ENCODE assay signal across 8 mouse cellular contexts in genomic region chr3:87030855-87031254, GRCm38 (mm10). TPM values are rescaled to one million over a fixed set of nuclear protein-coding genes. Genes with fewer than 3 reads are reported as not detected.
DNase-seq lines count a peak whose midpoint lies in the region; ATAC-seq lines count a peak whose summit lies in the region.

No protein-coding gene starts in this region.

- no peak overlapping the region for H3K9ac ChIP-seq in intestine, embryonic 14.5 days (ENCODE audit: low read length)
- no peak overlapping the region for H3K9ac ChIP-seq in intestine, embryonic 16.5 days (ENCODE audit: low read depth, low read length)

- H3K9me3 ChIP-seq in intestine, embryonic 14.5 days (ENCODE audit: control insufficient read depth, low read length): no peaks in the 10 kb centered on the region
- H3K9me3 ChIP-seq in intestine, embryonic 16.5 days (ENCODE audit: control insufficient read depth, low read length): no peaks in the 10 kb centered on the region

- no peak overlapping the region for H3K4me3 ChIP-seq in intestine, embryonic 14.5 days (ENCODE audit: low read depth, low read length)
- H3K4me3 ChIP-seq in intestine, embryonic 16.5 days (ENCODE audit: low read length): no peak overlapping the region

- H3K4me1 ChIP-seq in intestine, embryonic 14.5 days (replicated peaks; ENCODE audit: control insufficient read depth, insufficient read depth, low read length): no peaks in the 10 kb centered on the region
- H3K4me1 ChIP-seq in intestine, embryonic 16.5 days (ENCODE audit: control insufficient read depth, insufficient read depth, low read length): no peaks in the 10 kb centered on the region

- no peak overlapping the region for H3K4me2 ChIP-seq in intestine, embryonic 14.5 days (ENCODE audit: low read length)
- no peak overlapping the region for H3K4me2 ChIP-seq in intestine, embryonic 16.5 days (ENCODE audit: low read depth, low read length)

- no peak overlapping the region for H3K27ac ChIP-seq in intestine, embryonic 14.5 days (ENCODE audit: low read depth)
- no peak overlapping the region for H3K27ac ChIP-seq in intestine, embryonic 16.5 days (ENCODE audit: low read length)

- ATAC-seq in intestine, embryonic 14.5 days (replicated peaks; ENCODE audit: low FRiP score, low TSS enrichment, low read depth): no peak
- ATAC-seq in intestine, embryonic 16.5 days: no peak

- no peaks in the 10 kb centered on the region for H3K36me3 ChIP-seq in intestine, embryonic 14.5 days (ENCODE audit: control insufficient read depth, insufficient read depth, low read length)
- H3K36me3 ChIP-seq in intestine, embryonic 16.5 days (ENCODE audit: control insufficient read depth, insufficient read depth, low read length): no peaks in the 10 kb centered on the region

- WGBS in intestine, embryonic 14.5 days: 20% methylated on average over 6 of the region's 6 CpGs
- 21% methylated on average over 6 of the region's 6 CpGs for whole genome bisulfite sequencing in intestine, embryonic 16.5 days

- peak; percentile 74 for DNase-seq in intestine, embryonic 14.5 days (ENCODE audit: low spot score)
- DNase-seq in adrenal gland, adult 2 months: peak; percentile 60
- peak; percentile 78 for DNase-seq in embryo, embryonic 11 days
- peak; percentile 9 to 44 for DNase-seq in heart, adult 9 months (ENCODE audit: low spot score in 2 of 2)
- DNase-seq in layer of hippocampus, postnatal 14 days (ENCODE audit: low spot score in 2 of 2): peak; percentile 62 to 83
- DNase-seq in mesoderm, embryonic 11.5 days (ENCODE audit: low read depth, low spot score): peak; percentile 75
- DNase-seq in spleen, postnatal 14 days (ENCODE audit: low spot score in 2 of 2): peak; percentile 19 to 41

- H3K27me3 ChIP-seq in intestine, embryonic 14.5 days (replicated peaks; ENCODE audit: control insufficient read depth, insufficient read depth, low read length): no peaks in the 10 kb centered on the region
- H3K27me3 ChIP-seq in intestine, embryonic 16.5 days (replicated peaks; ENCODE audit: control insufficient read depth, insufficient read depth, low read length): no peaks in the 10 kb centered on the region

RNA-seq across cellular contexts. Expression of gene Cd1d1, which starts 31.6 kb away (rescaled TPM):
- 40.8 and 42.4 TPM in 2 replicates for polyA plus RNA-seq in intestine, embryonic 14.5 days (2014; fragmentation: Nextera tagmentation; extraction: Ambion mirVana)
- 30.0 and 30.5 TPM in 2 replicates for polyA plus RNA-seq in intestine, embryonic 16.5 days (2015; fragmentation: Nextera tagmentation; extraction: Ambion mirVana)
- 100 to 1,000 TPM in 1 of 2 experiments, 10 to 100 TPM in 1; 76.1 to 352 TPM for total RNA-seq in adrenal gland, adult 2 months (2021)
- polyA plus RNA-seq in adrenal gland, adult 2 months (2012; rRNA removed): 167 and 252 TPM in 2 replicates
- 1 to 10 TPM; 2.2 to 2.7 TPM for total RNA-seq in layer of hippocampus, postnatal 14 days (2021)

Comparison
In these comparisons a context has a peak if more than half of its experiments do, and no peak if none do; other contexts are left out.
1. DNase-seq: peak in every context shown above with its lines; median percentile 78 in embryo, embryonic 11 days; 75 in mesoderm, embryonic 11.5 days; 74 in intestine, embryonic 14.5 days; 72 in layer of hippocampus, postnatal 14 days; 60 in adrenal gland, adult 2 months; 30 in spleen, postnatal 14 days; 26 in heart, adult 9 months.